Mouse (Mus musculus) limb, embryonic 15.5 days (tissue): Measurements from ENCODE around the gene Borcs6. TPM values are rescaled to one million over a fixed set of nuclear protein-coding genes. Genes with fewer than 3 reads are reported as not detected.

ENCODE experiments used
- ATAC-seq: fragments of 200-750 bp; cut with Nextera tagmentation; 2 replicates; pipeline ENCODE4 v1.8.0; 2017; ENCODE audit warnings: low read depth, moderate TSS enrichment; ENCODE audit not compliant: insufficient number of reproducible peaks, low FRiP score, low TSS enrichment
- H3K27ac ChIP-seq: fragments of 300-500 bp; sonication (generic); 2 replicates; pipeline ENCODE4 v1.5.1; 2015; ENCODE audit warnings: moderate library complexity, mild to moderate bottlenecking, inconsistent platforms
- H3K27me3 ChIP-seq: fragments of 300-500 bp; sonication (generic); 2 replicates; pipeline ENCODE4 v1.6.1; 2015; ENCODE audit warnings: inconsistent platforms
- H3K36me3 ChIP-seq: fragments of 300-500 bp; sonication (generic); 2 replicates; pipeline ENCODE4 v1.6.1; 2015; ENCODE audit warnings: inconsistent platforms
- H3K4me1 ChIP-seq: fragments of 300-500 bp; sonication (generic); 2 replicates; pipeline ENCODE4 v1.6.1; 2015; ENCODE audit warnings: inconsistent platforms
- H3K4me2 ChIP-seq: fragments of 300-500 bp; sonication (generic); 2 replicates; pipeline ENCODE4 v1.6.1; 2015; ENCODE audit warnings: mild to moderate bottlenecking, inconsistent platforms
- H3K4me3 ChIP-seq: fragments of 300-500 bp; sonication (generic); 2 replicates; pipeline ENCODE4 v1.5.1; 2015; ENCODE audit warnings: mild to moderate bottlenecking, inconsistent platforms
- H3K9ac ChIP-seq: fragments of 300-500 bp; sonication (generic); 2 replicates; pipeline ENCODE4 v1.6.1; 2015; ENCODE audit warnings: inconsistent platforms
- H3K9me3 ChIP-seq: fragments of 300-500 bp; sonication (generic); 2 replicates; pipeline ENCODE4 v1.6.1; 2016; ENCODE audit warnings: inconsistent platforms
- WGBS: fragments of 180-500 bp; shearing (Covaris S2); methylation state at CpG from one replicate; pipeline ENCODE4 v1.1.7; 2015; 5-methylcytosine and 5-hydroxymethylcytosine counted together
- polyA plus RNA-seq: library from polyadenylated mRNA; unstranded; fragments of >200 nt; fragmentation: Nextera tagmentation; extraction: Ambion mirVana; gene quantifications from 2 replicates; pipeline ENCODE4 v1.2.1, GENCODE M21; 2015

Gene Borcs6
- polyA plus RNA-seq, 1 experiment from 2014 or later = 13.7 TPM

DNA sequence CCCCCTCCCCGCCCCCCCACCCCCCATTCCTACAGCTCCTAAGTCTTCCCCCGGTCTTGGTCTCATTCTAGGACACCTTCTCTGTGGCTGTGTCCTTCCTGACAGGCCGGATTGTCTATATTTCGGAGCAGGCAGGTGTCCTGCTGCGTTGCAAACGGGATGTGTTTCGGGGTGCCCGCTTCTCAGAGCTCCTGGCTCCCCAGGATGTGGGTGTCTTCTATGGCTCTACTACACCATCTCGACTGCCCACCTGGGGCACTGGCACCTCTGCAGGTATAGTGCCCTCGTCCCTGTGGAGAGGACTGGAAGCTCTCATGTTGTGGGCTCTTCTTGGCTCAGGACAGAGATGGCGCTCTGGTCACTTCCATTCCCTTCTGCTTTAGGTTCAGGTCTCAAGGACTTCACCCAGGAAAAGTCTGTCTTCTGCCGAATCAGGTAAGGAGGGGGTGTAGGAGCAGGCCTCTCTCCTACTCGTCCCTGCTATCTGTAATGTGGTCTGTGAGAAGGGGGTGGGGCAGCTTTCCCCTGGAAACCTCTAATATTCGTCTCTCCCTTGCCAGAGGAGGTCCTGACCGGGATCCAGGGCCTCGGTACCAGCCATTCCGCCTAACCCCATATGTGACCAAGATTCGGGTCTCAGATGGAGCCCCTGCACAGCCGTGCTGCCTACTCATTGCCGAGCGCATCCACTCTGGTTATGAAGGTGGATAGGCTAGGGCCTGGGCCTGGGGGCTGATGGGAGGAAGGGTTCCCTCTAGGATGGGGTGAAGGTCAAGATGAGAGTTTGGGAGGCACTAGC lies 42.3 kb downstream of the Borcs6 start:
- H3K4me3 ChIP-seq = no peak overlapping the region
- no peak overlapping the region for H3K4me2 ChIP-seq
- WGBS = 87% methylated on average over 19 of the region's 21 CpGs
- H3K9me3 ChIP-seq = no peaks in the 10 kb centered on the region
- ATAC-seq = no peak
- no peak overlapping the region for H3K9ac ChIP-seq
- H3K27me3 ChIP-seq = no peaks in the 10 kb centered on the region
- no peak overlapping the region for H3K27ac ChIP-seq
- peaks cover 39% of the 10 kb centered on the region for H3K4me1 ChIP-seq
- peaks cover 65% of the 10 kb centered on the region for H3K36me3 ChIP-seq

GRCm38 (mm10) chr11:69102403-69102725 lies 42.8 kb downstream of the Borcs6 start:
- no peaks in the 10 kb centered on the region for H3K9me3 ChIP-seq
- H3K4me3 ChIP-seq = no peak overlapping the region
- no peak for ATAC-seq
- H3K27me3 ChIP-seq = no peaks in the 10 kb centered on the region
- H3K9ac ChIP-seq = no peak overlapping the region
- H3K27ac ChIP-seq = no peak overlapping the region
- peaks cover 71% of the 10 kb centered on the region for H3K36me3 ChIP-seq
- no peak overlapping the region for H3K4me2 ChIP-seq
- peaks cover 35% of the 10 kb centered on the region for H3K4me1 ChIP-seq
- WGBS = 89% methylated on average over 7 of the region's 7 CpGs

DNA sequence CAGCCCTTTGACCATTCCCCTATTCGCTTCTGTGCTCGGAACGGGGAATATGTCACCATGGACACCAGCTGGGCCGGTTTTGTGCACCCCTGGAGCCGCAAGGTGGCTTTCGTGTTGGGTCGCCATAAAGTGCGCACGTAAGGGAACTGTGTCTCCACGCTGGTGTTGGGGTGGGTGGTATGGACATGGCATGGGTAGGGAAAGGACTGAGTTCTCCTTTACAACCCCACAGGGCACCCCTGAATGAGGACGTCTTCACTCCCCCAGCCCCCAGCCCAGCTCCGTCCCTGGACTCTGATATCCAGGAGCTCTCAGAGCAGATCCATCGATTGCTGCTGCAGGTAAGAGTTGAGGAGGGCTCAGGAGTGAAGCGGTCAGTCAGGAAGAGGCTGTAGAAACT lies 43.6 kb downstream of the Borcs6 start:
- H3K36me3 ChIP-seq = peaks cover 78% of the 10 kb centered on the region
- H3K27ac ChIP-seq = no peak overlapping the region
- no peak overlapping the region for H3K4me3 ChIP-seq
- 95% methylated on average over 14 of the region's 14 CpGs for WGBS
- H3K27me3 ChIP-seq = no peaks in the 10 kb centered on the region
- peaks cover 28% of the 10 kb centered on the region for H3K4me1 ChIP-seq
- ATAC-seq = no peak
- no peak overlapping the region for H3K4me2 ChIP-seq
- no peak overlapping the region for H3K9ac ChIP-seq
- H3K9me3 ChIP-seq = no peaks in the 10 kb centered on the region

DNA sequence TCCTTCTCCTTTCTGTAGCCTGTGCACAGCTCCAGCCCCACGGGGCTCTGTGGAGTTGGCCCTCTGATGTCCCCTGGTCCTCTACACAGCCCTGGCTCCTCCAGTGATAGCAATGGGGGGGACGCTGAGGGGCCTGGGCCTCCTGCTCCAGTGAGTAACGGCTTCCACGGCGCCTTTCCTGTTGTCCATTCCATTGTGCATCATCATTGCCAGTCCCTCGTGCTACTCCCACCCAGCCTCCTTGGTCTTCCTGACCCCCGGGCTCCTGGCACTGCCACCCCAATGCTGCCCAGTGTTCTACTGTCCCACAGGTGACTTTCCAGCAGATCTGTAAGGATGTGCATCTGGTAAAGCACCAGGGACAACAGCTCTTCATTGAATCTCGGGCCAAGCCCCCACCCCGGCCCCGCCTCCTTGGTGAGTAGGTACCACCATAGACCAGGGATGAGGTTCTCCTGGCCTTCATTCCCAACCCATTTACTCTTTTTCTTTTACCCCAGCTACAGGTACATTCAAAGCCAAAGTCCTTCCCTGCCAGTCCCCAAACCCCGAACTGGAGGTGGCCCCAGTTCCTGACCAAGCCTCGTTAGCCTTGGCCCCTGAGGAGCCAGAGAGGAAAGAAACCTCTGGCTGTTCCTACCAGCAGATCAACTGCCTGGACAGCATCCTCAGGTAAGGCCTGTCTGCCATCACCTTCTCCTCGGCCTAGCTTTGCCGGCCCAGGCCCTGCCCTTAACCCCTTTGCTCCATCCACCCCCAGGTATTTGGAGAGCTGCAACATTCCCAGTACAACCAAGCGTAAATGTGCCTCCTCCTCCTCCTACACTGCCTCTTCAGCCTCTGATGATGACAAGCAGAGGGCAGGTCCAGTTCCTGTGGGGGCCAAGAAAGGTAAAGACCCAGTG lies 44.3 kb downstream of the Borcs6 start:
- no peak overlapping the region for H3K4me3 ChIP-seq
- H3K27ac ChIP-seq = no peak overlapping the region
- H3K9ac ChIP-seq = no peak overlapping the region
- H3K4me2 ChIP-seq = no peak overlapping the region
- 91% methylated on average over 15 of the region's 15 CpGs for WGBS
- H3K36me3 ChIP-seq = peaks cover 85% of the 10 kb centered on the region
- ATAC-seq = no peak
- no peaks in the 10 kb centered on the region for H3K9me3 ChIP-seq
- peaks cover 21% of the 10 kb centered on the region for H3K4me1 ChIP-seq
- H3K27me3 ChIP-seq = no peaks in the 10 kb centered on the region

GRCm38 (mm10) chr11:69104487-69104886 lies 45.0 kb downstream of the Borcs6 start:
- Histone ChIP-seq H3K9me3 (no peaks in the 10 kb centered on the region), H3K36me3 (peaks cover 92% of the 10 kb centered on the region), H3K4me1 (peaks cover 14% of the 10 kb centered on the region), H3K27me3 (no peaks in the 10 kb centered on the region), H3K27ac (no peak overlapping the region), H3K9ac (no peak overlapping the region), H3K4me3 (no peak overlapping the region), H3K4me2 (no peak overlapping the region)
- ATAC-seq = no peak
- WGBS = 89% methylated on average over 14 of the region's 14 CpGs

- Histone ChIP-seq H3K4me3 (no peak overlapping the region), H3K9me3 (no peaks in the 10 kb centered on the region), H3K27ac (no peak overlapping the region), H3K27me3 (no peaks in the 10 kb centered on the region), H3K4me2 (no peak overlapping the region), H3K36me3 (peaks cover 94% of the 10 kb centered on the region), H3K4me1 (peaks cover 7% of the 10 kb centered on the region), H3K9ac (no peak overlapping the region)
- WGBS = 90% methylated on average over 6 of the region's 6 CpGs
- no peak for ATAC-seq
Measured at GRCm38 (mm10) chr11:69105227-69105626, 45.7 kb downstream of the Borcs6 start.

DNA sequence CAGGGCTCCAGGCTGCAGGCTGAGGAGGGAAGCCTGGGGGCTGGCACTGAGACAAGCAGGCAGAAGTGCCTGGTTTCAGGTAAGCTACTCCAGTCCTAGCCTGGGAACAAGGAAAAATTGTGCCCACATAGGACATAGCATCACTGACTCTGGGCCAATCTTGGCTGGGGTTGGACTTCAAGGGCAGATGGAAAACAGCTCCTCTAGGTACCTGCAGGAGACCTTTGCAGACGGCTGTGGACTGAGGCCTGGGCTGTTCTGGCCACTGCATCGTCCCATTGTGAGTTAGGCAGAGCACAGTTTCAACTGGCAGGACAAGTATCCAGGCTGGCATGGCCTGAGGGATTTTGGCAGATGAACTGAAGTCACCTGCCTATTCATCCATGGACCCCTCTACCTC lies 46.3 kb downstream of the Borcs6 start:
- 77% methylated on average over 2 of the region's 2 CpGs for WGBS
- no peak overlapping the region for H3K9ac ChIP-seq
- no peaks in the 10 kb centered on the region for H3K27me3 ChIP-seq
- no peak overlapping the region for H3K4me3 ChIP-seq
- H3K4me2 ChIP-seq = no peak overlapping the region
- peaks cover 89% of the 10 kb centered on the region for H3K36me3 ChIP-seq
- H3K9me3 ChIP-seq = no peaks in the 10 kb centered on the region
- H3K27ac ChIP-seq = no peak overlapping the region
- peaks cover 2% of the 10 kb centered on the region; the same call in 1 of the 2 replicates for H3K4me1 ChIP-seq
- ATAC-seq = no peak

DNA sequence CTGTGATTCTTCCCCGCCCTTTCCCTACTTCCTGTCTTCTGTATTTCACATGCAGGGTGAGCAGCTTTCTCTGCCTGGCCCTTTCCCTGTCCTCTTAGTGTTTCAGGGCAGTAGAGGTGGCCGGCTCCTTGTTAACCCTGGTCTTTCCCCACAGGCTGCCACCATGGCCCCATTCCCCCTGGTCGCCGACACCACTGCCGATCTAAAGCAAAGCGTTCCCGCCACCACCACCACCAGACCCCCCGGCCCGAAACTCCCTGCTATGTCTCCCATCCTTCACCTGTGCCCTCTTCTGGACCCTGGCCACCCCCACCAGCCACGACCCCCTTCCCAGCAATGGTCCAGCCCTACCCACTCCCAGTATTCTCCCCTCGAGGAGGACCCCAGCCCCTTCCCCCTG lies 46.8 kb downstream of the Borcs6 start:
- WGBS = 91% methylated on average over 11 of the region's 11 CpGs
- H3K27me3 ChIP-seq = no peaks in the 10 kb centered on the region

DNA sequence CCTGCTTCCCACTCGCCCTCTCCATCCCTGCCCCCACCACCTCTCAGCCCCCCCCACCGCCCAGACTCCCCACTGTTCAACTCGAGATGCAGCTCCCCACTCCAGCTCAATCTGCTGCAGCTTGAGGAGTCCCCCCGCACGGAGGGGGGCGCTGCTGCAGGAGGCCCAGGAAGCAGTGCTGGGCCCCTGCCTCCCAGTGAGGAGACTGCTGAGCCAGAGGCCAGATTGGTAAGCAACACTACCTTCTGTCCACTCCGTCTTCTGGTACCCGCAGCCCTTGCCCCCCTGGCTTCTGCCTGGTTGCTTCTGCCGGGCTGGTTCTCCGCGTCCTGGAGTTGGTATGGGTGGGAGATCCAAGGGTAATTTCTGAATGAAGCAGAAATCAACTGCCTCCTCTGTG lies 47.3 kb downstream of the Borcs6 start:
- Histone ChIP-seq H3K4me1 (no peaks in the 10 kb centered on the region; the same call in 1 of the 2 replicates), H3K4me3 (no peak overlapping the region), H3K9ac (no peak overlapping the region), H3K4me2 (no peak overlapping the region), H3K27ac (no peak overlapping the region), H3K27me3 (no peaks in the 10 kb centered on the region), H3K36me3 (peaks cover 79% of the 10 kb centered on the region), H3K9me3 (no peaks in the 10 kb centered on the region)
- ATAC-seq = no peak
- 87% methylated on average over 11 of the region's 11 CpGs for WGBS

More for the DNA sequence above, 46.8 kb downstream of the Borcs6 start:
- Histone ChIP-seq H3K9ac (no peak overlapping the region), H3K36me3 (peaks cover 84% of the 10 kb centered on the region), H3K4me1 (no peaks in the 10 kb centered on the region), H3K27ac (no peak overlapping the region), H3K4me2 (no peak overlapping the region), H3K9me3 (no peaks in the 10 kb centered on the region), H3K4me3 (no peak overlapping the region)
- ATAC-seq = no peak

GRCm38 (mm10) chr11:69107676-69108075 lies 48.2 kb downstream of the Borcs6 start:
- no peak for ATAC-seq
- Histone ChIP-seq H3K27ac (no peak overlapping the region), H3K4me3 (no peak overlapping the region), H3K9ac (no peak overlapping the region), H3K9me3 (no peaks in the 10 kb centered on the region), H3K4me1 (peaks cover 4% of the 10 kb centered on the region; the same call in 1 of the 2 replicates), H3K27me3 (no peaks in the 10 kb centered on the region), H3K36me3 (peaks cover 70% of the 10 kb centered on the region), H3K4me2 (no peak overlapping the region)
- 91% methylated on average over 11 of the region's 11 CpGs for WGBS

- H3K9ac ChIP-seq = no peak overlapping the region
- no peak for ATAC-seq
- H3K4me1 ChIP-seq = peaks cover 4% of the 10 kb centered on the region; the same call in 1 of the 2 replicates
- 87% methylated on average over 9 of the region's 9 CpGs for WGBS
- no peak overlapping the region for H3K27ac ChIP-seq
- no peak overlapping the region for H3K4me2 ChIP-seq
- no peaks in the 10 kb centered on the region for H3K27me3 ChIP-seq
- H3K4me3 ChIP-seq = no peak overlapping the region
- H3K9me3 ChIP-seq = no peaks in the 10 kb centered on the region
- peaks cover 65% of the 10 kb centered on the region for H3K36me3 ChIP-seq
Measured at GRCm38 (mm10) chr11:69108223-69108622, 48.7 kb downstream of the Borcs6 start.
